8 mouse cellular contexts compared by ENCODE assay signal in the genomic region with DNA sequence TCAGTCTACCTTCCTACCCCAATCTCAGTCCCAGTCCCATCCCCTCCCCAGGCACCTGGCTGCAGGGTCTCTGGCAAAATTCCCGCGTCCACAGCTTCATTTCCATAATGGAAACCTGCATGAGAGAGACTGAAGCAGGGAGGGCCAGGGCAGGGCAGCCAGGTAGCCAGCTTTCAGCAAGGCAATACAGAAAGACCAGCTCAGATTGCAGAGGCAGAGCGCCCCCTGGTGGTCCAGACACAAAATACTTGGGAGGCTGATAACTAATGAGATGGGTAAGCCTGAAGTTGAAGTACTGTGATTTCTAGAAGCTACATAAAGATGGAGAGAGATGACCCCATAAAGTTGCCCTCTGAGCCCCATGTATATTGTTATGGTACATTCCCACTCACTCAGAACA. TPM values are rescaled to one million over a fixed set of nuclear protein-coding genes. Genes with fewer than 3 reads are reported as not detected.
DNase-seq lines count a peak whose midpoint lies in the region; ATAC-seq lines count a peak whose summit lies in the region.

No protein-coding gene starts in this region.

- H3K27me3 ChIP-seq in liver, embryonic 12.5 days (replicated peaks) = peaks cover 77% of the 10 kb centered on the region
- H3K27me3 ChIP-seq in intestine, embryonic 14.5 days (replicated peaks; ENCODE audit: control insufficient read depth, insufficient read depth, low read length) = 0 out of 2 replicates have a peak, but pooled peaks cover 4% of the 10 kb centered on the region
- no peaks in the 10 kb centered on the region for H3K27me3 ChIP-seq in midbrain, embryonic 14.5 days (ENCODE audit: control insufficient read depth, insufficient read depth, low read length)

- no peaks in the 10 kb centered on the region for H3K9me3 ChIP-seq in liver, embryonic 12.5 days (replicated peaks)
- H3K9me3 ChIP-seq in intestine, embryonic 14.5 days (ENCODE audit: control insufficient read depth, low read length) = no peaks in the 10 kb centered on the region
- no peaks in the 10 kb centered on the region for H3K9me3 ChIP-seq in midbrain, embryonic 14.5 days (ENCODE audit: control insufficient read depth, low read length)

- intact Hi-C loops in left cerebral cortex, postnatal 10 days (cut with DNase I) = loop anchor here (5.0 to 10.0 kb wide), 2 partner anchors 134 to 511 kb away; a partner anchor contains a TSS

- H3K9ac ChIP-seq in liver, embryonic 12.5 days = no peak overlapping the region
- H3K9ac ChIP-seq in intestine, embryonic 14.5 days (ENCODE audit: low read length) = no peak overlapping the region
- H3K9ac ChIP-seq in midbrain, embryonic 14.5 days (replicated peaks; ENCODE audit: low read length) = no peak overlapping the region

- H3K27ac ChIP-seq in liver, embryonic 12.5 days = no peak overlapping the region
- no peak overlapping the region for H3K27ac ChIP-seq in intestine, embryonic 14.5 days (ENCODE audit: low read depth)
- no peak overlapping the region for H3K27ac ChIP-seq in midbrain, embryonic 14.5 days (replicated peaks; ENCODE audit: low read depth, low read length)

- ATAC-seq in liver, embryonic 12.5 days = no peak
- ATAC-seq in intestine, embryonic 14.5 days (replicated peaks; ENCODE audit: low FRiP score, low TSS enrichment, low read depth) = peak; percentile 66; the same call in 1 of the 2 replicates
- no peak; the same call in 1 of the 2 replicates for ATAC-seq in midbrain, embryonic 14.5 days (ENCODE audit: low FRiP score, low TSS enrichment)

- no peak overlapping the region for H3K4me3 ChIP-seq in liver, embryonic 12.5 days
- no peak overlapping the region for H3K4me3 ChIP-seq in intestine, embryonic 14.5 days (ENCODE audit: low read depth, low read length)
- no peak overlapping the region for H3K4me3 ChIP-seq in midbrain, embryonic 14.5 days (replicated peaks; ENCODE audit: low read depth, low read length)

- peak; percentile 78 for DNase-seq in liver
- peak; percentile 90 to 92 for DNase-seq in cerebellum, postnatal 14 days
- peak; percentile 55 to 72 for DNase-seq in frontal cortex, postnatal 14 days (ENCODE audit: low spot score in 2 of 2)
- peak; percentile 90 for DNase-seq in intestine, embryonic 14.5 days (ENCODE audit: low spot score)
- peak; percentile 47 to 82 for DNase-seq in left cerebral cortex, postnatal 10 days (ENCODE audit: extremely low spot score in 1 of 2, low spot score in 2 of 2)
- peak; percentile 88 for DNase-seq in midbrain, embryonic 14.5 days
- peak; percentile 68 to 84 for DNase-seq in spleen, postnatal 10 days (ENCODE audit: low spot score in 2 of 2)

- H3K36me3 ChIP-seq in liver, embryonic 12.5 days = no peaks in the 10 kb centered on the region
- H3K36me3 ChIP-seq in intestine, embryonic 14.5 days (ENCODE audit: control insufficient read depth, insufficient read depth, low read length) = no peaks in the 10 kb centered on the region
- H3K36me3 ChIP-seq in midbrain, embryonic 14.5 days (ENCODE audit: control insufficient read depth, insufficient read depth, low read length) = no peaks in the 10 kb centered on the region

- 0% methylated on average over 3 of the region's 3 CpGs for WGBS in liver, embryonic 12.5 days (ENCODE audit: insufficient replicate concordance)
- 7% methylated on average over 3 of the region's 3 CpGs for WGBS in intestine, embryonic 14.5 days
- 1% methylated on average over 3 of the region's 3 CpGs for WGBS in midbrain, embryonic 14.5 days

- H3K4me1 ChIP-seq in liver, embryonic 12.5 days = no peaks in the 10 kb centered on the region
- no peaks in the 10 kb centered on the region for H3K4me1 ChIP-seq in intestine, embryonic 14.5 days (replicated peaks; ENCODE audit: control insufficient read depth, insufficient read depth, low read length)
- H3K4me1 ChIP-seq in midbrain, embryonic 14.5 days (ENCODE audit: control insufficient read depth, insufficient read depth, low read length) = no peaks in the 10 kb centered on the region

- no peak overlapping the region for H3K4me2 ChIP-seq in liver, embryonic 12.5 days
- H3K4me2 ChIP-seq in intestine, embryonic 14.5 days (ENCODE audit: low read length) = no peak overlapping the region
- no peak overlapping the region for H3K4me2 ChIP-seq in midbrain, embryonic 14.5 days (ENCODE audit: low read length)

RNA-seq across cellular contexts. Expression of a gene that starts 16.4 kb away (rescaled TPM):
- 0.05 and 0.10 TPM in 2 replicates for polyA plus RNA-seq in liver, embryonic 12.5 days (2016; fragmentation: Nextera tagmentation; extraction: Ambion mirVana)
- 0.04 TPM in 1 of 2 replicates, not detected in the other for polyA plus RNA-seq in intestine, embryonic 14.5 days (2014; fragmentation: Nextera tagmentation; extraction: Ambion mirVana)
- total RNA-seq in left cerebral cortex, postnatal 10 days (2021) = under 1 TPM; 0.11 to 0.61 TPM
- polyA plus RNA-seq in midbrain, embryonic 14.5 days (2014; fragmentation: Nextera tagmentation; extraction: Ambion mirVana) = not detected in 2 replicates

RNA-seq across cellular contexts. Expression of a gene that starts 19.9 kb away (rescaled TPM):
- polyA plus RNA-seq in liver, embryonic 12.5 days (2016; fragmentation: Nextera tagmentation; extraction: Ambion mirVana) = 41.1 and 42.1 TPM in 2 replicates
- 53.6 and 57.9 TPM in 2 replicates for polyA plus RNA-seq in intestine, embryonic 14.5 days (2014; fragmentation: Nextera tagmentation; extraction: Ambion mirVana)
- 1 to 10 TPM; 6.5 to 7.2 TPM for total RNA-seq in left cerebral cortex, postnatal 10 days (2021)
- polyA plus RNA-seq in midbrain, embryonic 14.5 days (2014; fragmentation: Nextera tagmentation; extraction: Ambion mirVana) = 16.2 and 18.2 TPM in 2 replicates

RNA-seq across cellular contexts. Expression of a gene that starts 22.4 kb away (rescaled TPM):
- 0.08 and 0.11 TPM in 2 replicates for polyA plus RNA-seq in liver, embryonic 12.5 days (2016; fragmentation: Nextera tagmentation; extraction: Ambion mirVana)
- polyA plus RNA-seq in intestine, embryonic 14.5 days (2014; fragmentation: Nextera tagmentation; extraction: Ambion mirVana) = 1.1 and 1.3 TPM in 2 replicates
- total RNA-seq in left cerebral cortex, postnatal 10 days (2021) = not detected
- polyA plus RNA-seq in midbrain, embryonic 14.5 days (2014; fragmentation: Nextera tagmentation; extraction: Ambion mirVana) = 0.50 and 0.92 TPM in 2 replicates

RNA-seq across cellular contexts. Expression of a gene that starts 27.2 kb away (rescaled TPM):
- polyA plus RNA-seq in liver, embryonic 12.5 days (2016; fragmentation: Nextera tagmentation; extraction: Ambion mirVana) = 0.78 and 2.3 TPM in 2 replicates
- 88.4 and 97.9 TPM in 2 replicates for polyA plus RNA-seq in intestine, embryonic 14.5 days (2014; fragmentation: Nextera tagmentation; extraction: Ambion mirVana)
- not detected for total RNA-seq in left cerebral cortex, postnatal 10 days (2021)
- polyA plus RNA-seq in midbrain, embryonic 14.5 days (2014; fragmentation: Nextera tagmentation; extraction: Ambion mirVana) = not detected in 2 replicates

RNA-seq across cellular contexts. Expression of a gene that starts 28.9 kb away (rescaled TPM):
- polyA plus RNA-seq in liver, embryonic 12.5 days (2016; fragmentation: Nextera tagmentation; extraction: Ambion mirVana) = 7.1 and 7.8 TPM in 2 replicates
- 23.3 and 24.4 TPM in 2 replicates for polyA plus RNA-seq in intestine, embryonic 14.5 days (2014; fragmentation: Nextera tagmentation; extraction: Ambion mirVana)
- total RNA-seq in left cerebral cortex, postnatal 10 days (2021) = 1 to 10 TPM; 3.3 to 4.1 TPM
- 1.2 and 1.9 TPM in 2 replicates for polyA plus RNA-seq in midbrain, embryonic 14.5 days (2014; fragmentation: Nextera tagmentation; extraction: Ambion mirVana)
